Mouse (Mus musculus) monocyte, adult 5-6 weeks (primary cell): Measurements from ENCODE around the gene B3gnt2. TPM values are rescaled to one million over a fixed set of nuclear protein-coding genes. Genes with fewer than 3 reads are reported as not detected.
A peak's percentile ranks its signal among the peaks of the same experiment; 100 is the strongest.

Experiments used
- ATAC-seq: fragments of 153-309, 156-312 bp; replicated peaks from 2 replicates; pipeline ENCODE4 v1.8.0; 2017; ENCODE audit warnings: mild to moderate bottlenecking; ENCODE audit not compliant: low TSS enrichment, insufficient number of reproducible peaks, severe bottlenecking, poor library complexity, low FRiP score
- total RNA-seq: library from RNA; stranded (forward); fragments of 200-1000, 200-491, 200-594 nt; gene quantifications from 3 replicates; pipeline ENCODE4 v1.2.3, GENCODE M21; 2017

The B3gnt2 gene
- total RNA-seq, 1 experiment from 2014 or later = 8.5 TPM

- no peak for ATAC-seq
Observed at GRCm38 (mm10) chr11:22827514-22828080, 33.2 kb downstream of the B3gnt2 start.

- no peak for ATAC-seq
Observed at GRCm38 (mm10) chr11:22826665-22827064, 34.1 kb downstream of the B3gnt2 start.

GRCm38 (mm10) chr11:22826051-22826450 lies 34.7 kb downstream of the B3gnt2 start:
- no peak for ATAC-seq

GRCm38 (mm10) chr11:22825548-22825947 lies 35.2 kb downstream of the B3gnt2 start:
- no peak for ATAC-seq

- no peak for ATAC-seq
Observed at GRCm38 (mm10) chr11:22824049-22824705, 36.6 kb downstream of the B3gnt2 start.

GRCm38 (mm10) chr11:22821243-22821642 lies 39.5 kb downstream of the B3gnt2 start:
- no peak for ATAC-seq

- ATAC-seq = peak; percentile 66
Observed at GRCm38 (mm10) chr11:22818371-22818770, 42.4 kb downstream of the B3gnt2 start.

- ATAC-seq = no peak
Observed at GRCm38 (mm10) chr11:22815877-22816276, 44.9 kb downstream of the B3gnt2 start.

GRCm38 (mm10) chr11:22815143-22815542 lies 45.6 kb downstream of the B3gnt2 start:
- ATAC-seq = no peak

GRCm38 (mm10) chr11:22813921-22814704 lies 46.6 kb downstream of the B3gnt2 start:
- ATAC-seq = peak; percentile 62

- no peak for ATAC-seq
Observed at GRCm38 (mm10) chr11:22813427-22813826, 47.3 kb downstream of the B3gnt2 start.

GRCm38 (mm10) chr11:22811413-22811812 lies 49.3 kb downstream of the B3gnt2 start:
- no peak for ATAC-seq

GRCm38 (mm10) chr11:22809465-22810096 lies 51.2 kb downstream of the B3gnt2 start:
- ATAC-seq = no peak

GRCm38 (mm10) chr11:22808040-22808439 lies 52.7 kb downstream of the B3gnt2 start:
- ATAC-seq = no peak

GRCm38 (mm10) chr11:22805171-22805570 lies 55.6 kb downstream of the B3gnt2 start:
- ATAC-seq = no peak

GRCm38 (mm10) chr11:22799987-22800424 lies 60.8 kb downstream of the B3gnt2 start:
- no peak for ATAC-seq

- ATAC-seq = no peak
Observed at GRCm38 (mm10) chr11:22798916-22799315, 61.8 kb downstream of the B3gnt2 start.

- ATAC-seq = no peak
Observed at GRCm38 (mm10) chr11:22794734-22795133, 66.0 kb downstream of the B3gnt2 start.

GRCm38 (mm10) chr11:22793881-22794203 lies 66.9 kb downstream of the B3gnt2 start:
- no peak for ATAC-seq
